In genomic region chr3:84293666-84294595, GRCm38 (mm10) we compare ENCODE assay signal across 12 mouse cellular contexts. TPM values are rescaled to one million over a fixed set of nuclear protein-coding genes. Genes with fewer than 3 reads are reported as not detected.
DNase-seq lines count a peak whose midpoint lies in the region; ATAC-seq and TF ChIP-seq lines count a peak whose summit lies in the region.
"Had no signal": no experiment of that assay in that cellular context is flagged by ENCODE, and none has a peak within 500 bp of the region (broad histone marks: within the 10 kb centered on the region; RNA-seq: fewer than 3 reads in every experiment).

No protein-coding gene starts in this region.

- DNase-seq in hindbrain, embryonic 14.5 days (ENCODE audit: low spot score), result no peak
- no peak for DNase-seq in midbrain, embryonic 11.5 days (ENCODE audit: low spot score, missing footprints)
- DNase-seq in kidney, adult 2 months, result peak; percentile 89
- no peak for DNase-seq in cerebellum, postnatal 14 days
- DNase-seq in urinary bladder, adult 18-20 months (ENCODE audit: low spot score in 2 of 2), result no peak
- DNase-seq: cerebellum, adult 11-12 months; liver, embryonic 13.5 days; lung, postnatal 36 days had no signal

- H3K4me1 ChIP-seq in hindbrain, embryonic 12.5 days, result peaks cover 16% of the 10 kb centered on the region
- no peaks in the 10 kb centered on the region for H3K4me1 ChIP-seq in hindbrain, embryonic 14.5 days (replicated peaks; ENCODE audit: control insufficient read depth, insufficient read depth, low read length)
- H3K4me1 ChIP-seq in midbrain, embryonic 12.5 days, result peaks cover 27% of the 10 kb centered on the region
- H3K4me1 ChIP-seq in midbrain, embryonic 11.5 days (ENCODE audit: control insufficient read depth, insufficient read depth, low read length), result peaks cover 13% of the 10 kb centered on the region; the same call in 1 of the 2 replicates
- H3K4me1 ChIP-seq in kidney, adult 2 months (ENCODE audit: control insufficient read depth, insufficient read depth, low read length), result peaks cover 8% of the 10 kb centered on the region

- H3K4me2 ChIP-seq in hindbrain, embryonic 12.5 days (replicated peaks), result no peak overlapping the region
- no peak overlapping the region for H3K4me2 ChIP-seq in hindbrain, embryonic 14.5 days (replicated peaks)
- no peak overlapping the region for H3K4me2 ChIP-seq in midbrain, embryonic 12.5 days (replicated peaks)
- no peak overlapping the region for H3K4me2 ChIP-seq in midbrain, embryonic 11.5 days
- peak overlapping the region; percentile 27 for H3K4me2 ChIP-seq in myocyte (ENCODE audit: low read depth)
- H3K4me2 ChIP-seq: liver, embryonic 13.5 days had no signal

- no peak overlapping the region for H3K4me3 ChIP-seq in hindbrain, embryonic 12.5 days
- H3K4me3 ChIP-seq in hindbrain, embryonic 14.5 days (replicated peaks; ENCODE audit: low read length), result no peak overlapping the region
- H3K4me3 ChIP-seq in midbrain, embryonic 12.5 days, result no peak overlapping the region
- no peak overlapping the region for H3K4me3 ChIP-seq in midbrain, embryonic 11.5 days (ENCODE audit: low read depth, low read length)
- H3K4me3 ChIP-seq in kidney, adult 2 months (ENCODE audit: insufficient read depth, low read depth, low read length), result peak overlapping the region; percentile 22; the same call in 1 of the 2 replicates
- no peak overlapping the region for H3K4me3 ChIP-seq in myocyte
- H3K4me3 ChIP-seq: liver, embryonic 13.5 days had no signal

- H3K36me3 ChIP-seq in hindbrain, embryonic 12.5 days, result 0 out of 2 replicates have a peak, but pooled peaks cover 1% of the 10 kb centered on the region
- H3K36me3 ChIP-seq in hindbrain, embryonic 14.5 days (replicated peaks; ENCODE audit: control insufficient read depth, insufficient read depth), result no peaks in the 10 kb centered on the region
- peaks cover 7% of the 10 kb centered on the region for H3K36me3 ChIP-seq in midbrain, embryonic 12.5 days
- H3K36me3 ChIP-seq in midbrain, embryonic 11.5 days (ENCODE audit: control insufficient read depth, insufficient read depth, low read length), result no peaks in the 10 kb centered on the region
- no peaks in the 10 kb centered on the region for H3K36me3 ChIP-seq in kidney, adult 2 months (ENCODE audit: control insufficient read depth, insufficient read depth, low read length)
- H3K36me3 ChIP-seq in myocyte (ENCODE audit: control insufficient read depth, insufficient read depth), result no peaks in the 10 kb centered on the region
- H3K36me3 ChIP-seq: liver, embryonic 13.5 days had no signal

- no peak for TF ChIP-seq CTCF in kidney, adult 2 months (conservative IDR thresholded peaks at IDR 0.05; ENCODE audit: insufficient read depth, insufficient read length, low read depth, low read length)

- no peaks in the 10 kb centered on the region for H3K27me3 ChIP-seq in hindbrain, embryonic 12.5 days
- H3K27me3 ChIP-seq in hindbrain, embryonic 14.5 days (ENCODE audit: control insufficient read depth, insufficient read depth, low read length), result no peaks in the 10 kb centered on the region
- no peaks in the 10 kb centered on the region for H3K27me3 ChIP-seq in midbrain, embryonic 12.5 days
- H3K27me3 ChIP-seq in midbrain, embryonic 11.5 days (ENCODE audit: control insufficient read depth, insufficient read depth, low read length), result no peaks in the 10 kb centered on the region
- no peaks in the 10 kb centered on the region for H3K27me3 ChIP-seq in kidney, adult 2 months (replicated peaks; ENCODE audit: control insufficient read depth, insufficient read depth, low read length)
- no peaks in the 10 kb centered on the region for H3K27me3 ChIP-seq in myocyte (ENCODE audit: control insufficient read depth, insufficient read depth, insufficient read length)
- H3K27me3 ChIP-seq: liver, embryonic 13.5 days had no signal

- H3K9me3 ChIP-seq in hindbrain, embryonic 12.5 days (replicated peaks), result no peaks in the 10 kb centered on the region
- H3K9me3 ChIP-seq in hindbrain, embryonic 14.5 days (ENCODE audit: control insufficient read depth, low read length), result no peaks in the 10 kb centered on the region
- H3K9me3 ChIP-seq in midbrain, embryonic 12.5 days, result no peaks in the 10 kb centered on the region
- no peaks in the 10 kb centered on the region for H3K9me3 ChIP-seq in midbrain, embryonic 11.5 days (ENCODE audit: control insufficient read depth, low read length)
- H3K9me3 ChIP-seq: liver, embryonic 13.5 days had no signal

- H3K9ac ChIP-seq in hindbrain, embryonic 12.5 days, result no peak overlapping the region
- no peak overlapping the region for H3K9ac ChIP-seq in hindbrain, embryonic 14.5 days
- no peak overlapping the region for H3K9ac ChIP-seq in midbrain, embryonic 12.5 days (replicated peaks)
- no peak overlapping the region for H3K9ac ChIP-seq in midbrain, embryonic 11.5 days (ENCODE audit: low read length)
- H3K9ac ChIP-seq: liver, embryonic 13.5 days had no signal

- no peak for TF ChIP-seq POLR2A in kidney, adult 2 months (IDR thresholded peaks at IDR 0.05; ENCODE audit: low read depth, low read length)
- no peak for TF ChIP-seq POLR2A in myocyte (IDR thresholded peaks at IDR 0.05; ENCODE audit: insufficient read length, low read depth)

- H3K27ac ChIP-seq in hindbrain, embryonic 12.5 days, result peak overlapping the region; percentile 55
- H3K27ac ChIP-seq in hindbrain, embryonic 14.5 days, result no peak overlapping the region
- H3K27ac ChIP-seq in midbrain, embryonic 12.5 days (replicated peaks), result peak overlapping the region; percentile 7; the same call in 1 of the 2 replicates
- no peak overlapping the region for H3K27ac ChIP-seq in midbrain, embryonic 11.5 days (ENCODE audit: low read depth, low read length)
- peak overlapping the region; percentile 93 for H3K27ac ChIP-seq in kidney, adult 2 months (ENCODE audit: insufficient read depth, low read depth, low read length)
- H3K27ac ChIP-seq: liver, embryonic 13.5 days had no signal

- no peak overlapping the region for H3ac ChIP-seq in myocyte (ENCODE audit: control insufficient read depth, insufficient read length)

- no peak for ATAC-seq in hindbrain, embryonic 12.5 days (ENCODE audit: low FRiP score)
- no peak for ATAC-seq in hindbrain, embryonic 14.5 days (ENCODE audit: low FRiP score)
- ATAC-seq in midbrain, embryonic 12.5 days (ENCODE audit: low FRiP score, low read depth), result no peak
- no peak for ATAC-seq in midbrain, embryonic 11.5 days (ENCODE audit: low FRiP score)
- ATAC-seq: activated CD4-positive, CD25-positive, alpha-beta regulatory T cell, adult 4 months had no signal

- H3K79me2 ChIP-seq in myocyte (ENCODE audit: control insufficient read depth, insufficient read depth), result no peaks in the 10 kb centered on the region

- 75% methylated on average over 13 of the region's 13 CpGs for WGBS in hindbrain, embryonic 12.5 days
- WGBS in hindbrain, embryonic 14.5 days, result 56% methylated on average over 13 of the region's 13 CpGs
- 73% methylated on average over 13 of the region's 13 CpGs for WGBS in midbrain, embryonic 12.5 days
- WGBS in midbrain, embryonic 11.5 days, result 78% methylated on average over 13 of the region's 13 CpGs
- 35% methylated on average over 13 of the region's 13 CpGs for WGBS in kidney, adult 2 months

TF ChIP-seq in myocyte, 11 proteins besides CTCF, POLR2A, EP300 and RAD21:
- TF ChIP-seq MYOG (IDR thresholded peaks at IDR 0.05; ENCODE audit: control insufficient read depth in 1 of 3, insufficient read depth in 1 of 3, insufficient read length in 2 of 3, low read depth in 2 of 3), result no peak
- TF ChIP-seq CEBPB (IDR thresholded peaks at IDR 0.05; ENCODE audit: insufficient read depth, poor library complexity, severe bottlenecking), result no peak
- TF ChIP-seq MYOD1 (IDR thresholded peaks at IDR 0.05; ENCODE audit: control insufficient read depth in 1 of 3, insufficient read length in 2 of 3, low read depth in 2 of 3), result no peak
- no peak for TF ChIP-seq E2F4 (IDR thresholded peaks at IDR 0.05; ENCODE audit: insufficient read depth)
- TF ChIP-seq REST (IDR thresholded peaks at IDR 0.05; ENCODE audit: insufficient read depth, insufficient read length), result no peak
- TF ChIP-seq SRF (IDR thresholded peaks at IDR 0.05; ENCODE audit: control insufficient read depth, insufficient read length, low read depth), result no peak
- no peak for TF ChIP-seq POLR2AphosphoS2 (IDR thresholded peaks at IDR 0.05; ENCODE audit: insufficient read length, low read depth)
- no peak for TF ChIP-seq TCF3 (IDR thresholded peaks at IDR 0.05; ENCODE audit: insufficient read length, low read depth)
- TF ChIP-seq USF1 (IDR thresholded peaks at IDR 0.05; ENCODE audit: low read depth), result no peak
- TF ChIP-seq TCF12 (IDR thresholded peaks at IDR 0.05; ENCODE audit: insufficient read depth, poor library complexity, severe bottlenecking), result no peak
- TF ChIP-seq MAX (IDR thresholded peaks at IDR 0.05; ENCODE audit: low read depth), result no peak

RNA-seq across cellular contexts. Expression of gene Trim2, which starts 12.7 kb away (rescaled TPM):
- 121 and 125 TPM in 2 replicates for polyA plus RNA-seq in hindbrain, embryonic 12.5 days (2016; fragmentation: Nextera tagmentation; extraction: Ambion mirVana)
- 136 and 151 TPM in 2 replicates for polyA plus RNA-seq in hindbrain, embryonic 14.5 days (2014; fragmentation: Nextera tagmentation; extraction: Ambion mirVana)
- 176 and 184 TPM in 2 replicates for polyA plus RNA-seq in midbrain, embryonic 12.5 days (2016; fragmentation: Nextera tagmentation; extraction: Ambion mirVana)
- polyA plus RNA-seq in midbrain, embryonic 11.5 days (2014; fragmentation: Nextera tagmentation; extraction: Ambion mirVana), result 128 and 137 TPM in 2 replicates
- polyA plus RNA-seq in kidney, adult 2 months (2012; rRNA removed), result 44.5 and 49.2 TPM in 2 replicates
- polyA plus RNA-seq in myocyte (2012; fragmentation: generic; extraction: Trizol), result 3.2 TPM

Comparison
In these comparisons a context has a peak if more than half of its experiments do, and no peak if none do; other contexts are left out.
1. H3K27ac ChIP-seq: peak in hindbrain, embryonic 12.5 days (single experiment), midbrain, embryonic 12.5 days (single experiment) and kidney, adult 2 months (single experiment); none in hindbrain, embryonic 14.5 days (single experiment) and midbrain, embryonic 11.5 days (single experiment).
2. RNA of gene Trim2, which starts 12.7 kb away (polyA plus RNA-seq): 176 to 184 TPM in midbrain, embryonic 12.5 days, 136 to 151 TPM in hindbrain, embryonic 14.5 days, 128 to 137 TPM in midbrain, embryonic 11.5 days, 121 to 125 TPM in hindbrain, embryonic 12.5 days and 44.5 to 49.2 TPM in kidney, adult 2 months; 3.2 TPM in myocyte (single experiment); every median in the first group is over 10 times any median in the second.